In genomic region chr11:95216193-95216592, GRCm38 (mm10) we compare ENCODE assay signal across 17 mouse cellular contexts. TPM values are rescaled to one million over a fixed set of nuclear protein-coding genes. Genes with fewer than 3 reads are reported as not detected.
DNase-seq lines count a peak whose midpoint lies in the region; ATAC-seq and TF ChIP-seq lines count a peak whose summit lies in the region.
"Had no signal": no experiment of that assay in that cellular context is flagged by ENCODE, and none has a peak within 500 bp of the region (broad histone marks: within the 10 kb centered on the region; RNA-seq: fewer than 3 reads in every experiment).

No protein-coding gene starts in this region.

- no peaks in the 10 kb centered on the region for H3K36me3 ChIP-seq in hindbrain, embryonic 12.5 days
- H3K36me3 ChIP-seq: heart, embryonic 12.5 days; liver, embryonic 13.5 days had no signal

- no peak overlapping the region for H3K4me2 ChIP-seq in hindbrain, embryonic 12.5 days (replicated peaks)
- H3K4me2 ChIP-seq: heart, embryonic 12.5 days; liver, embryonic 13.5 days had no signal

- no peak for TF ChIP-seq POLR2A in bone marrow, adult 2 months (IDR thresholded peaks at IDR 0.05; ENCODE audit: borderline replicate concordance, control insufficient read depth, low read depth, low read length)

- H3K9ac ChIP-seq in hindbrain, embryonic 12.5 days: no peak overlapping the region
- H3K9ac ChIP-seq: heart, embryonic 12.5 days; liver, embryonic 13.5 days had no signal

- H3K9me3 ChIP-seq in hindbrain, embryonic 12.5 days (replicated peaks): no peaks in the 10 kb centered on the region
- H3K9me3 ChIP-seq: heart, embryonic 12.5 days; liver, embryonic 13.5 days had no signal

- H3K27me3 ChIP-seq in hindbrain, embryonic 12.5 days: peaks cover 31% of the 10 kb centered on the region

- H3K4me1 ChIP-seq in bone marrow, adult 2 months (ENCODE audit: control insufficient read depth, insufficient read depth, low read length): no peaks in the 10 kb centered on the region
- H3K4me1 ChIP-seq in hindbrain, embryonic 12.5 days: peaks cover 13% of the 10 kb centered on the region

- peak; percentile 38 for TF ChIP-seq CTCF in layer of hippocampus, adult 2 months (conservative IDR thresholded peaks at IDR 0.05)
- TF ChIP-seq CTCF in bone marrow, adult 2 months (IDR thresholded peaks at IDR 0.05; ENCODE audit: control insufficient read depth, insufficient read depth, low read length): peak; percentile 35; the same call in 1 of the 2 replicates

- ATAC-seq in hindbrain, embryonic 12.5 days (ENCODE audit: low FRiP score): no peak
- ATAC-seq: midbrain, embryonic 16.5 days had no signal

- DNase-seq in layer of hippocampus, adult 2 months (ENCODE audit: low spot score in 2 of 2): no peak
- no peak for DNase-seq in layer of hippocampus, postnatal 25 days (ENCODE audit: extremely low spot score in 1 of 2, low spot score in 1 of 2)
- DNase-seq in thymus, postnatal 4 days: peak; percentile 49
- no peak for DNase-seq in thymus, adult 18-20 months
- DNase-seq in embryo, embryonic 10.5 days (ENCODE audit: low spot score): no peak
- DNase-seq: adrenal gland, postnatal 25 days; cerebellum, adult 9-11 months; gastrocnemius, postnatal 25 days; heart, postnatal 36 days; kidney, postnatal 10 days; layer of hippocampus, adult 9-11 months; liver, embryonic 13.5 days had no signal

- no peak overlapping the region for H3K4me3 ChIP-seq in layer of hippocampus, adult 2 months
- no peak overlapping the region for H3K4me3 ChIP-seq in bone marrow, adult 2 months (replicated peaks; ENCODE audit: control insufficient read depth, low read depth, low read length)
- no peak overlapping the region for H3K4me3 ChIP-seq in hindbrain, embryonic 12.5 days
- H3K4me3 ChIP-seq: heart, embryonic 12.5 days; liver, embryonic 13.5 days had no signal

- WGBS in bone marrow, adult 2 months: 60% methylated on average over 3 of the region's 3 CpGs
- WGBS in hindbrain, embryonic 12.5 days: 57% methylated on average over 3 of the region's 3 CpGs

- no peak overlapping the region for H3K27ac ChIP-seq in layer of hippocampus, adult 2 months
- no peak overlapping the region for H3K27ac ChIP-seq in bone marrow, adult 2 months (ENCODE audit: control insufficient read depth, insufficient read depth, low read depth, low read length, poor library complexity)
- no peak overlapping the region for H3K27ac ChIP-seq in hindbrain, embryonic 12.5 days
- H3K27ac ChIP-seq: liver, embryonic 13.5 days had no signal

RNA-seq across cellular contexts. Expression of gene Tac4, which starts 45.1 kb away (rescaled TPM):
- total RNA-seq in layer of hippocampus, adult 2 months (2021): not detected
- not detected for total RNA-seq in layer of hippocampus, postnatal 25 days (2021)
- polyA plus RNA-seq in bone marrow, adult 2 months (2011; ENCODE audit: insufficient read depth, insufficient read length, low replicate concordance, missing spikeins): not detected in 2 replicates
- polyA plus RNA-seq in hindbrain, embryonic 12.5 days (2016; fragmentation: Nextera tagmentation; extraction: Ambion mirVana): 0.18 and 0.22 TPM in 2 replicates
- total RNA-seq: adrenal gland, postnatal 25 days; heart, postnatal 36 days; left cerebral cortex, postnatal 25 days had no signal
- polyA plus RNA-seq: heart, embryonic 12.5 days; liver, embryonic 13.5 days; midbrain, embryonic 16.5 days had no signal
